Mouse (Mus musculus): ENCODE results near the gene Tstd1.

The Tstd1 gene

GRCm38 (mm10) chr1:171419291-171419882 is 715 bp downstream of the Tstd1 start:
- no peak for DNase-seq (ENCODE audit: low spot score)

- no peak for DNase-seq (ENCODE audit: low spot score)
These were observed 1.2 kb downstream of the Tstd1 start for GRCm38 (mm10) chr1:171419905-171420304.

- no peak for DNase-seq (ENCODE audit: low spot score)
These were observed 3.9 kb downstream of the Tstd1 start for GRCm38 (mm10) chr1:171422504-171423095.

GRCm38 (mm10) chr1:171424638-171425037 is 6.0 kb downstream of the Tstd1 start:
- DNase-seq (ENCODE audit: low spot score): no peak

- DNase-seq (ENCODE audit: low spot score): no peak
These were observed 6.5 kb downstream of the Tstd1 start for GRCm38 (mm10) chr1:171425126-171425525.

- no peak for DNase-seq (ENCODE audit: low spot score)
These were observed 13.5 kb downstream of the Tstd1 start for GRCm38 (mm10) chr1:171432158-171432557.

- no peak for DNase-seq (ENCODE audit: low spot score)
These were observed 16.7 kb downstream of the Tstd1 start for GRCm38 (mm10) chr1:171435288-171435814.

GRCm38 (mm10) chr1:171435974-171436373 is 17.3 kb downstream of the Tstd1 start:
- no peak for DNase-seq (ENCODE audit: low spot score)

GRCm38 (mm10) chr1:171437264-171438013 is 18.8 kb downstream of the Tstd1 start, which contains the start of gene F11r:
Gene F11r (plus strand): TSS chr1:171437535.
- DNase-seq (ENCODE audit: low spot score): peak; percentile 71

GRCm38 (mm10) chr1:171438014-171438670 is 19.5 kb downstream of the Tstd1 start:
- DNase-seq (ENCODE audit: low spot score): no peak

GRCm38 (mm10) chr1:171439072-171439471 is 20.4 kb downstream of the Tstd1 start:
- DNase-seq (ENCODE audit: low spot score): no peak

- DNase-seq (ENCODE audit: low spot score): no peak
These were observed 21.5 kb downstream of the Tstd1 start for GRCm38 (mm10) chr1:171440025-171440725.

GRCm38 (mm10) chr1:171441466-171442412 is 23.1 kb downstream of the Tstd1 start:
- DNase-seq (ENCODE audit: low spot score): no peak

- DNase-seq (ENCODE audit: low spot score): no peak
These were observed 23.7 kb downstream of the Tstd1 start for GRCm38 (mm10) chr1:171442413-171442760.

- DNase-seq (ENCODE audit: low spot score): no peak
These were observed 26.4 kb downstream of the Tstd1 start for GRCm38 (mm10) chr1:171445050-171445449.

- DNase-seq (ENCODE audit: low spot score): no peak
These were observed 28.2 kb downstream of the Tstd1 start for GRCm38 (mm10) chr1:171446854-171447253.

GRCm38 (mm10) chr1:171447692-171448091 is 29.0 kb downstream of the Tstd1 start:
- DNase-seq (ENCODE audit: low spot score): no peak

- no peak for DNase-seq (ENCODE audit: low spot score)
These were observed 31.4 kb downstream of the Tstd1 start for GRCm38 (mm10) chr1:171450062-171450461.

- no peak for DNase-seq (ENCODE audit: low spot score)
These were observed 32.3 kb downstream of the Tstd1 start for GRCm38 (mm10) chr1:171451001-171451400.

- DNase-seq (ENCODE audit: low spot score): no peak
These were observed 33.9 kb downstream of the Tstd1 start for GRCm38 (mm10) chr1:171452522-171452921.

- no peak for DNase-seq (ENCODE audit: low spot score)
These were observed 34.3 kb downstream of the Tstd1 start for GRCm38 (mm10) chr1:171452923-171453322.
